Mouse (Mus musculus) thymus, adult 2 months (tissue): ENCODE results near the gene Iqca.

Experiments
- CTCF ChIP-seq: fragments of 200-500 bp; IDR thresholded peaks from 2 replicates; pipeline ENCODE4 v1.5.1; 2012; ENCODE audit warnings: mild to moderate bottlenecking, control low read depth, low read length, moderate library complexity, borderline replicate concordance; ENCODE audit not compliant: control insufficient read depth, poor library complexity, insufficient read depth; ENCODE audit errors: extremely low read depth
- POLR2A ChIP-seq: fragments of 200-500 bp; IDR thresholded peaks from 2 replicates; pipeline ENCODE4 v1.6.1; 2012; ENCODE audit warnings: mild to moderate bottlenecking, low read length, control low read depth, moderate library complexity; ENCODE audit not compliant: control insufficient read depth, poor library complexity, insufficient read depth; ENCODE audit errors: extremely low read depth

DNA sequence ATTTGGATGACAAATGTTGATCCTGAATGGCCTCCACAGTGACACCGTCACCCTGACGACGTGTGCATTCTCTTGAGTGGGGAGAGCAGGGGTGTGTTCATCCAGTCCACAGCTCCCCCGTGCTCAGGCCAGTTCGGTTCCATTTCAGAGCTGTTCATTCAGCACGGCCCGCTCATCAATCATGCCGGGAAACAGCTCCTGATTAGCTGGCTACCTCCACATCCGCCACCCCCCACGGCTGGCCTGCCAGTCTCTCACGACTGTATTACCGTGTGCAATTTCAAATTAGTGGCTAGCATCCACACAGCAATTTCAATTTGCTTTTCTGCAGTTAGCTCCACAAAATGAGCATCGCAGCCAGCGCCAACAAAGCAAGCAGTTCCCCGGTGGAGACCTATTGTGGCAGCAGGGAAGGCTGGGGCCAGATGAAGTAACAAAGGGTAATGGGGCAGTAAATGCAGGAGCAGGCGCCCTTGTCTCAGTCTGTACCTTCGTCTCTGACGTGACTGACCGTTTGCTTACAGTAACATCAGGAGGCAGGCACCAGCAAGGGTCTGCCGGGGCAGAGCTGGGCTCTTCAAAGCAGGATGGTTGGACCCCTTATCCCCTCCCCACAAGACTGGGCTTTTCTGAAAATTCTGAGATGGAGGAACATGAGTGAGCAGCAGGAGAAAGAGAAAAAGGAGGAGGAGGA, 103.0 kb downstream of the Iqca start:
- TF ChIP-seq POLR2A (no peak), CTCF (no peak)
